Mouse (Mus musculus) olfactory bulb, adult 2 months (tissue): ENCODE measurements around the gene Mxi1.

Experiments
- CTCF ChIP-seq: fragments of 200-500 bp; IDR thresholded peaks from 2 replicates; pipeline ENCODE4 v1.5.1; 2012; ENCODE audit warnings: low read depth, mild to moderate bottlenecking, low read length, moderate library complexity; ENCODE audit not compliant: insufficient read depth
- POLR2A ChIP-seq: fragments of 200-500 bp; IDR thresholded peaks from 2 replicates; pipeline ENCODE4 v1.6.1; 2012; ENCODE audit warnings: mild to moderate bottlenecking, low read depth, low read length, moderate library complexity; ENCODE audit not compliant: insufficient read depth

GRCm38 (mm10) chr19:53404219-53404836 lies 94.0 kb downstream of the Mxi1 start:
- TF ChIP-seq POLR2A (no peak), CTCF (no peak)
